Mouse (Mus musculus): ENCODE data around the gene Hdhd5. TPM values are rescaled to one million over a fixed set of nuclear protein-coding genes. Genes with fewer than 3 reads are reported as not detected.

The Hdhd5 gene
- total RNA-seq, 2 experiments from 2014 or later, result 26.2 to 35.9 TPM

DNA sequence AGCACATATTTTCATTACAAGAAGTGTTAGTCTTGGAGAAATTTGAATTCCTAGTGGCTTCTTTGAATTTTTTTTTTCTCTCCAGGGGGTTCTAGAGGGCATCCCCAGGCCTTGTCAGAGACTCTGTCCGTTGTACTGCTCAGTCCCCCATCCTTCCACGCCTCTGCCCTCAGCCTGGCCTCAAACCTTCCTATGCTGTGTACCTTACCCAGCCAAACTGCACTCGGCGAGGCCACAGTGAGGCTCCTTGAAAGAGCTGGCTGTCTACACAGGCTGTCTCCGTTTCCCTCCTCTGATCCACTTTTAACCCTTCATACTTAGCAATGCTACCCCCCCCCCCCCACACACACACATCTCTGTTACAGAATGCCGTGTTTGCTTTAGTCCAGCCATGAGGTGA lies 68.9 kb downstream of the Hdhd5 start:
- no peak for DNase-seq (ENCODE audit: extremely low spot score in 1 of 2, low spot score in 1 of 2)

DNA sequence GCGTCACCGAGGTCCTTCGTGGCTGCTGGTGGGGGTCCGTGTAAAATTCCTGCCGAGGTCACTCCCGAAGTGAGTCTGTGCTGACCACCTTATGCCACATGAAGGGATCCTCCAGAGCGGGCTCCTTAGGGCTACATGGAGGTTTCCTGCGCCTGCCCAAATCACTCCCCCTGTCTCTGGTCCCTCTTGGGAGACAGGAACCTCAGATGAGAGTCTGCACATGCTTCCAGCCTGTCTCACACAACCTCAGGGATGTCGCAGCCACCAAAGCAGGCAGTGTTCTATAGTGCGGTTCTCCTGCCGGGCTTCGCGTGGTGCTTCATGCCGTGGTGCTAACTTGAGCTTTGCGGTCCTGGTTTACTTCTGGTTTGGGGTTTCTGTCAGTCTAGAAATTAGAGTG lies 69.9 kb downstream of the Hdhd5 start:
- DNase-seq (ENCODE audit: extremely low spot score in 1 of 2, low spot score in 1 of 2), result no peak

Other genes starting within 250 kb of the Hdhd5 start
- not detected for gene D330020A13Rik, start 237.0 kb downstream of the Hdhd5 start, total RNA-seq (2021)
- gene B4galnt3, start 236.8 kb downstream of the Hdhd5 start, total RNA-seq (2021), result under 1 TPM; 0.49 to 0.61 TPM
- 10 to 100 TPM; 38.9 to 49.5 TPM for gene Kdm5a, start 167.2 kb downstream of the Hdhd5 start, total RNA-seq (2021)
- gene Ccdc77, start 166.9 kb downstream of the Hdhd5 start, total RNA-seq (2021), result 1 to 10 TPM; 4.9 to 6.0 TPM
- 1 to 10 TPM; 4.1 to 7.2 TPM for gene Il17ra, start 68.1 kb downstream of the Hdhd5 start, total RNA-seq (2021)
- gene Tmem121b, start 37.5 kb downstream of the Hdhd5 start, total RNA-seq (2021), result 10 to 100 TPM; 44.8 to 45.3 TPM
- gene Cecr2, start 135.1 kb upstream of the Hdhd5 start, total RNA-seq (2021), result 10 to 100 TPM in 1 of 2 experiments, 1 to 10 TPM in 1; 9.6 to 13.5 TPM
- 10 to 100 TPM; 50.6 to 58.7 TPM for gene Slc25a18, start 242.3 kb upstream of the Hdhd5 start, total RNA-seq (2021)

Measured in layer of hippocampus, postnatal 25 days (tissue).